Mouse (Mus musculus): ENCODE measurements around the gene Dtnb. TPM values are rescaled to one million over a fixed set of nuclear protein-coding genes. Genes with fewer than 3 reads are reported as not detected.

The Dtnb gene
- total and polyA plus RNA-seq, 2 experiments, result 11.7 to 35.6 TPM

DNA sequence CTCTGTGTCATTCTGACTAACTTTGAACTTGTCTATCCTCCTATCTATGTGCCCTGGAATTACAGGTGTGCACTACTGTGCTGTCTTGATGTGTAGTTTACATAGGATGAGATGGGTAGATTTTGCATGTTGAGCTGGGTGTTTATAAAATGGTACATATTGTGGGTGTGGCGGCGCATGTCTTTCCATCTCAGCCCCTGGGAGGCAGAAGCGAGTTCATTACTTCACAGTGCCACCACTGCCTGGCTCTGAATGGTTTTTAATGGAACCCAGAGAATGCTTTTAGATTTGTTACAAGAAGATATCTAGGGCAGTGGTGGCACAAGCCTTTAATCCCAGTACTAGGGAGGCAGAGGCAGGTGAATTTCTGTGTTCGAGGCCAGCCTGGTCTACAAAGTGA is 2.5 kb downstream of the Dtnb start:
- Histone ChIP-seq H3K79me2 (ENCODE audit: control insufficient read depth, insufficient read depth, low read length) (peaks cover 9% of the 10 kb centered on the region; the same call in 1 of the 2 replicates), H3K4me1 (ENCODE audit: control insufficient read depth, insufficient read depth, low read length) (peaks cover 16% of the 10 kb centered on the region), H3K4me3 (ENCODE audit: insufficient read depth, low read depth, low read length) (no peak overlapping the region), H3K9ac (ENCODE audit: low read depth, low read length) (no peak overlapping the region), H3K36me3 (ENCODE audit: control insufficient read depth, insufficient read depth, low read length) (no peaks in the 10 kb centered on the region), H3K27me3 (ENCODE audit: control insufficient read depth, insufficient read depth, low read length) (no peaks in the 10 kb centered on the region), H3K27ac (replicated peaks; ENCODE audit: insufficient read depth, low read depth, low read length) (no peak overlapping the region)
- WGBS, result 96% methylated on average over 4 of the region's 4 CpGs
- DNase-seq (ENCODE audit: extremely low read depth, low read depth, low spot score), result no peak
- no peak for TF ChIP-seq CTCF (IDR thresholded peaks at IDR 0.05; ENCODE audit: low read depth, low read length)
- TF ChIP-seq POLR2A (IDR thresholded peaks at IDR 0.05; ENCODE audit: extremely low read depth, insufficient read depth, low read length), result no peak

DNA sequence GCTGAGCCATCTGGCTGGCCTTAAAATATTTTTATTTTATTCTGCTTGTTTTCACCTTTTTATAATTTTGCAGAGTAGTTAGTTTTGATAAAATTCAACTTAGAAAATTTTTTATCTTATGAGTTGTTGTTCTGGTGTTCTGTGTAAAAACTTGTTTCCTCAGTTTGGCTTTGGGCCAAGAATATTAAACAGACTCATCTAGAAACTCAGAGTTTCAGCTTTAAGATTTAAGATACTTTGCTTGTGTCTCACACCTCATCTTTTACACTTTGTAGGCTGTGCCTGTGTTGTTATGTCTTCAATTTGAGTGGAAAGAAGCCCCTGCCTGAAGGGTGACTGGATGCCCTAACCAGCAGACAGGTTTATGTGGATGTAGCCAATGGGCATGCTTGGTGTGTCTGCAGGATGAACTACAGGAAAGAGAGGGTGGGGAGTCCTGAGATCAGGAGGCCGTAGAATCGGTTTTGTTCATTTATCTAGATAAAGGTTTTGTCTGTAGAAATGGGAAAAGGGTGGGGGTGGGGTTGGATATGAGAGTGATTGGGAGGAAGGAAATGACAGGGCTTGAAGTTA is 7.9 kb downstream of the Dtnb start:
- no peak overlapping the region for H3K27ac ChIP-seq (replicated peaks; ENCODE audit: insufficient read depth, low read depth, low read length)
- H3K9ac ChIP-seq (ENCODE audit: low read depth, low read length), result no peak overlapping the region
- no peak overlapping the region for H3K4me3 ChIP-seq (ENCODE audit: insufficient read depth, low read depth, low read length)
- no peak for DNase-seq (ENCODE audit: extremely low read depth, low read depth, low spot score)
- H3K4me1 ChIP-seq (ENCODE audit: control insufficient read depth, insufficient read depth, low read length), result peaks cover 24% of the 10 kb centered on the region
- peaks cover 19% of the 10 kb centered on the region for H3K79me2 ChIP-seq (ENCODE audit: control insufficient read depth, insufficient read depth, low read length)
- H3K36me3 ChIP-seq (ENCODE audit: control insufficient read depth, insufficient read depth, low read length), result no peaks in the 10 kb centered on the region
- 71% methylated on average over 2 of the region's 2 CpGs for WGBS
- H3K27me3 ChIP-seq (ENCODE audit: control insufficient read depth, insufficient read depth, low read length), result no peaks in the 10 kb centered on the region
- TF ChIP-seq CTCF (IDR thresholded peaks at IDR 0.05; ENCODE audit: low read depth, low read length), result no peak
- no peak for TF ChIP-seq POLR2A (IDR thresholded peaks at IDR 0.05; ENCODE audit: extremely low read depth, insufficient read depth, low read length)

DNA sequence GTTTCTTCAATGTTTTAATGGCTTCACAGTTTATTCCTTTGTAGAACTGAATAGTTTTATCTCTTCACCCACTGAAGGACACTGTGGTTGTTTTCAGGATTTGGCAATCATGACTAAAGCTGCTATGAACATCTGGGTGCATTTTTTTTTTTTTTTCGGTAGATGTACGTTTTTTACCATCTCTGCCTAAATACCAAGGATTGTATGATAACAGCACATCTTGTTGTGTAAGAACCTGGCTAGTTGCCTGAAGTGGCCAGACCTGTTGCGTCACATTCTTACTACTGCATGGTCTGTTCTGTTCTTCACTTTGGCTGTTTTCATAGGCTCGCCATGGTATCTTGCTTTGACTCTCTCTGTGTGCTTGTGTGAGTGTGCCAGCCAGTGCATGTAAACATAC is 10.4 kb downstream of the Dtnb start:
- TF ChIP-seq CTCF (IDR thresholded peaks at IDR 0.05; ENCODE audit: low read depth, low read length) (no peak), POLR2A (IDR thresholded peaks at IDR 0.05; ENCODE audit: extremely low read depth, insufficient read depth, low read length) (no peak)
- peaks cover 19% of the 10 kb centered on the region for H3K4me1 ChIP-seq (ENCODE audit: control insufficient read depth, insufficient read depth, low read length)
- H3K9ac ChIP-seq (ENCODE audit: low read depth, low read length), result no peak overlapping the region
- H3K27ac ChIP-seq (replicated peaks; ENCODE audit: insufficient read depth, low read depth, low read length), result peak overlapping the region; percentile 28; the same call in 1 of the 2 replicates
- 25% methylated on average over 4 of the region's 4 CpGs for WGBS
- H3K4me3 ChIP-seq (ENCODE audit: insufficient read depth, low read depth, low read length), result no peak overlapping the region
- H3K27me3 ChIP-seq (ENCODE audit: control insufficient read depth, insufficient read depth, low read length), result no peaks in the 10 kb centered on the region
- no peaks in the 10 kb centered on the region for H3K36me3 ChIP-seq (ENCODE audit: control insufficient read depth, insufficient read depth, low read length)
- peaks cover 25% of the 10 kb centered on the region for H3K79me2 ChIP-seq (ENCODE audit: control insufficient read depth, insufficient read depth, low read length)
- DNase-seq (ENCODE audit: extremely low read depth, low read depth, low spot score), result peak; percentile 74

DNA sequence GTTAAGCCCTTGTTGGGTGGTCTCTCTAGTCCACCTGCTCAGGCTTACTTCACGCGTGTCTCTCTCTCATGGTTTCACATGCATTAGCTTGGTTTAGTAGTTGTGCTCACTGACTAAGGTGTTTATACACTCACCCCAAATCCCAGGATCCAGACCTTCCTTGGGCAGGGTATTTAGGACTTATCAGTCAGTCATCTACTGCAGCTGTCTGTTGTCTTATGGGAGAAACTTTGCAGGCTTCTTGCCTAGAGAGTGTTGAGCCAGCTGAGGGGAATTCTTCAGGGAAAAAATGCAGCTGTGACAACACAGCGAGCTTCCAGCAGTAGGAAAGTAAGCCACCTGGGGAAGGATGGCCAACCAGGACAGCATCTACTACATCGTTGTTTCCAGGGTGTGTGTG is 13.3 kb downstream of the Dtnb start:
- H3K4me3 ChIP-seq (ENCODE audit: insufficient read depth, low read depth, low read length), result no peak overlapping the region
- 89% methylated on average over 4 of the region's 4 CpGs for WGBS
- peaks cover 4% of the 10 kb centered on the region; the same call in 1 of the 2 replicates for H3K36me3 ChIP-seq (ENCODE audit: control insufficient read depth, insufficient read depth, low read length)
- H3K9ac ChIP-seq (ENCODE audit: low read depth, low read length), result no peak overlapping the region
- no peak for DNase-seq (ENCODE audit: extremely low read depth, low read depth, low spot score)
- peaks cover 14% of the 10 kb centered on the region for H3K79me2 ChIP-seq (ENCODE audit: control insufficient read depth, insufficient read depth, low read length)
- H3K27ac ChIP-seq (replicated peaks; ENCODE audit: insufficient read depth, low read depth, low read length), result no peak overlapping the region
- peaks cover 7% of the 10 kb centered on the region for H3K4me1 ChIP-seq (ENCODE audit: control insufficient read depth, insufficient read depth, low read length)
- no peak for TF ChIP-seq CTCF (IDR thresholded peaks at IDR 0.05; ENCODE audit: low read depth, low read length)
- TF ChIP-seq POLR2A (IDR thresholded peaks at IDR 0.05; ENCODE audit: extremely low read depth, insufficient read depth, low read length), result no peak
- H3K27me3 ChIP-seq (ENCODE audit: control insufficient read depth, insufficient read depth, low read length), result no peaks in the 10 kb centered on the region

DNA sequence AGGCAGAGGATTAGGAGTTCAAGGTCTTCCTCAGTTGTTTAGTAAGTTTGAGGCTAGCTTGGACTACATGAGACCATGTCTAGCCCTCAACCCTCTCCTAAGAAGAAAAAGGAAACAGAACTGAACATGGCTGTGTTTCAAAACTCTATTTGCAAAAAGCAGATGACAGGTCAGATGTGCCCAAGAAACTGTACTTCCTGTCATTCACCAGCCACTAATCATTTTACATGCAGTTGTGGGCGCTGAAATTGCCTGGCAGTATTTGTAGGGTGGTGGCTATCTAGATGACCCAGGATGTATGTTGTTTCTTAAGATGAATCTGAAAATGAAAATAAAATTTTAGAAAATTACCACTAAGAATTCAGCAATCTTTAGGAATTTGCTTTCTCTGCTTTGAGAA is 14.8 kb downstream of the Dtnb start:
- H3K27me3 ChIP-seq (ENCODE audit: control insufficient read depth, insufficient read depth, low read length), result no peaks in the 10 kb centered on the region
- 70% methylated on average over 1 of the region's 1 CpGs for WGBS
- H3K9ac ChIP-seq (ENCODE audit: low read depth, low read length), result no peak overlapping the region
- H3K4me3 ChIP-seq (ENCODE audit: insufficient read depth, low read depth, low read length), result no peak overlapping the region
- H3K79me2 ChIP-seq (ENCODE audit: control insufficient read depth, insufficient read depth, low read length), result peaks cover 10% of the 10 kb centered on the region; the same call in 1 of the 2 replicates
- H3K27ac ChIP-seq (replicated peaks; ENCODE audit: insufficient read depth, low read depth, low read length), result no peak overlapping the region
- no peak for DNase-seq (ENCODE audit: extremely low read depth, low read depth, low spot score)
- H3K4me1 ChIP-seq (ENCODE audit: control insufficient read depth, insufficient read depth, low read length), result peaks cover 6% of the 10 kb centered on the region
- peaks cover 4% of the 10 kb centered on the region; the same call in 1 of the 2 replicates for H3K36me3 ChIP-seq (ENCODE audit: control insufficient read depth, insufficient read depth, low read length)
- no peak for TF ChIP-seq POLR2A (IDR thresholded peaks at IDR 0.05; ENCODE audit: extremely low read depth, insufficient read depth, low read length)
- TF ChIP-seq CTCF (IDR thresholded peaks at IDR 0.05; ENCODE audit: low read depth, low read length), result no peak

DNA sequence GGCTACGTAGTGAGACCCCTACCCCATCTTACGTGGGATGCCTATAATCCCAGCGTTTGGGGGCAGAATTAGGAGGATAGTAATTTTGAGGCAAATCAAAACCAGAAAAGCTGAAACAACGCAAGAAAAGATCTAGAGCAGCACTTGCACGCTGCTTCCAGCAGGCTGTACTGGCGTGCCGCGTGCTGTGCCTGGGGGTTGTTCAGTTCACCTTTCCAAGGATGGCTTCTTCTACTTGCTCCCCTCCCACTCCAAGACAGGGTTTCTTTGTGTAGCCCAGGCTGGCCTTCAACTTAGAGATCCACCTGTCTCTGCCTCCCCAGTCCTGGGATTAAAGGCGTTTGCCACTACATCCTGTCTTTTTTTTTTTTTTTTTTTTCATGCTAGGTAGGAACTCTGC is 17.9 kb downstream of the Dtnb start:
- Histone ChIP-seq H3K4me1 (ENCODE audit: control insufficient read depth, insufficient read depth, low read length) (peaks cover under 1% of the 10 kb centered on the region; the same call in 1 of the 2 replicates), H3K36me3 (ENCODE audit: control insufficient read depth, insufficient read depth, low read length) (peaks cover 6% of the 10 kb centered on the region; the same call in 1 of the 2 replicates), H3K27ac (replicated peaks; ENCODE audit: insufficient read depth, low read depth, low read length) (no peak overlapping the region), H3K27me3 (ENCODE audit: control insufficient read depth, insufficient read depth, low read length) (no peaks in the 10 kb centered on the region), H3K4me3 (ENCODE audit: insufficient read depth, low read depth, low read length) (no peak overlapping the region), H3K9ac (ENCODE audit: low read depth, low read length) (no peak overlapping the region), H3K79me2 (ENCODE audit: control insufficient read depth, insufficient read depth, low read length) (peaks cover 6% of the 10 kb centered on the region; the same call in 1 of the 2 replicates)
- no peak for DNase-seq (ENCODE audit: extremely low read depth, low read depth, low spot score)
- TF ChIP-seq CTCF (IDR thresholded peaks at IDR 0.05; ENCODE audit: low read depth, low read length) (no peak), POLR2A (IDR thresholded peaks at IDR 0.05; ENCODE audit: extremely low read depth, insufficient read depth, low read length) (no peak)
- WGBS, result 98% methylated on average over 9 of the region's 9 CpGs

All from liver, adult 2 months (tissue).